Mouse (Mus musculus) midbrain, embryonic 16.5 days (tissue): Measurements from ENCODE around the gene 1700001C19Rik. TPM values are rescaled to one million over a fixed set of nuclear protein-coding genes. Genes with fewer than 3 reads are reported as not detected.

Source experiments
- ATAC-seq: fragments of 200-750 bp; cut with Nextera tagmentation; 2 replicates; pipeline ENCODE4 v1.8.0; 2017; ENCODE audit warnings: moderate TSS enrichment
- H3K27ac ChIP-seq: fragments of 300-500 bp; sonication (generic); 2 replicates; pipeline ENCODE4 v1.5.1; 2014; ENCODE audit warnings: mild to moderate bottlenecking, low read length, mixed read lengths
- H3K27me3 ChIP-seq: fragments of 300-500 bp; sonication (generic); 2 replicates; pipeline ENCODE4 v1.6.1; 2014; ENCODE audit warnings: low read depth, low read length, mixed read lengths; ENCODE audit not compliant: control insufficient read depth, insufficient read depth
- H3K36me3 ChIP-seq: fragments of 300-500 bp; sonication (generic); 2 replicates; pipeline ENCODE4 v1.6.1; 2014; ENCODE audit warnings: mild to moderate bottlenecking, low read length, moderate library complexity, mixed read lengths; ENCODE audit not compliant: control insufficient read depth, insufficient read depth
- H3K4me1 ChIP-seq: fragments of 300-500 bp; sonication (generic); 2 replicates; pipeline ENCODE4 v1.6.1; 2014; ENCODE audit warnings: mild to moderate bottlenecking, low read length, mixed read lengths; ENCODE audit not compliant: control insufficient read depth, insufficient read depth
- H3K4me2 ChIP-seq: fragments of 300-500 bp; sonication (generic); 2 replicates; pipeline ENCODE4 v1.6.1; 2014; ENCODE audit warnings: mild to moderate bottlenecking, low read length, mixed read lengths
- H3K4me3 ChIP-seq: fragments of 300-500 bp; sonication (generic); 2 replicates; pipeline ENCODE4 v1.5.1; 2014; ENCODE audit warnings: low read depth, mild to moderate bottlenecking, low read length, moderate library complexity, mixed read lengths
- H3K9ac ChIP-seq: fragments of 300-500 bp; sonication (generic); 2 replicates; pipeline ENCODE4 v1.6.1; 2014; ENCODE audit warnings: low read depth, low read length, mixed read lengths
- H3K9me3 ChIP-seq: fragments of 300-500 bp; sonication (generic); replicated peaks from 2 replicates; pipeline ENCODE4 v1.6.1; 2014; ENCODE audit warnings: mild to moderate bottlenecking, low read length, mixed read lengths; ENCODE audit not compliant: control insufficient read depth, poor library complexity, severe bottlenecking
- WGBS: fragments of 180-500 bp; shearing (Covaris S2); extraction: QIAGEN DNeasy Blood & Tissue Kit; methylation state at CpG from one replicate; pipeline ENCODE4 v1.1.7; 2014; 5-methylcytosine and 5-hydroxymethylcytosine counted together
- polyA plus RNA-seq: library from polyadenylated mRNA; unstranded; fragments of >200 nt; fragmentation: Nextera tagmentation; extraction: Ambion mirVana; gene quantifications from 2 replicates; pipeline ENCODE4 v1.2.1, GENCODE M21; 2015

The 1700001C19Rik gene
- polyA plus RNA-seq, 1 experiment from 2014 or later, result 0.46 TPM

DNA sequence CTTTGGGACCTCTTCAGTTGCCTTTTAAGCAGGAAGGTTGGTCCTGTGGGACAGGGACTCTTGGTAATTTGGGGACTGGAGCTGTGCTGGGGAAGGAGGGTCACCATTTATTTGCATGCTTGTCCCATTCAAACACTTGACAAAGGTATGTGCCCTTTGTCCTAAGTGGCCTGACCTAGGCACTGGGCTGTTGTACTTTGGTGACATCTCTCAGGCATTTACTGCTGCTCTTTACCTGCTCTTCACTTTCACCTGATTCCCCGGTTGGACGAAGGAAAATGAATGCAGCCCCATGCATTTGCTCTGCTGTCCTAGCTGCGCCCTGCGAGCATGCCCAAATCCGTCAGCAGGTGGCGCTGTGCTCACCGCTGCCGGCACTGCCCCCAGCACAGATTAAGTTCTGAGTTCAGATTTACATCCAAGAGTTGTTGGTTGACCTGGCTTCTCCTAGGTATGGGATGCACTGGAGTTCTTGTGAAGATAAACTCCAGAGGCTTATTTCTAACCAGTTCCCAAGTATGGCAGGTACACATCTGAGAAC lies 36.3 kb upstream of the 1700001C19Rik start:
- Histone ChIP-seq H3K9ac (no peak overlapping the region), H3K4me3 (no peak overlapping the region), H3K9me3 (no peaks in the 10 kb centered on the region), H3K27ac (no peak overlapping the region), H3K4me1 (no peaks in the 10 kb centered on the region; the same call in 1 of the 2 replicates), H3K36me3 (no peaks in the 10 kb centered on the region), H3K4me2 (no peak overlapping the region), H3K27me3 (peaks cover 3% of the 10 kb centered on the region)
- WGBS, result 21% methylated on average over 8 of the region's 8 CpGs
- no peak for ATAC-seq

DNA sequence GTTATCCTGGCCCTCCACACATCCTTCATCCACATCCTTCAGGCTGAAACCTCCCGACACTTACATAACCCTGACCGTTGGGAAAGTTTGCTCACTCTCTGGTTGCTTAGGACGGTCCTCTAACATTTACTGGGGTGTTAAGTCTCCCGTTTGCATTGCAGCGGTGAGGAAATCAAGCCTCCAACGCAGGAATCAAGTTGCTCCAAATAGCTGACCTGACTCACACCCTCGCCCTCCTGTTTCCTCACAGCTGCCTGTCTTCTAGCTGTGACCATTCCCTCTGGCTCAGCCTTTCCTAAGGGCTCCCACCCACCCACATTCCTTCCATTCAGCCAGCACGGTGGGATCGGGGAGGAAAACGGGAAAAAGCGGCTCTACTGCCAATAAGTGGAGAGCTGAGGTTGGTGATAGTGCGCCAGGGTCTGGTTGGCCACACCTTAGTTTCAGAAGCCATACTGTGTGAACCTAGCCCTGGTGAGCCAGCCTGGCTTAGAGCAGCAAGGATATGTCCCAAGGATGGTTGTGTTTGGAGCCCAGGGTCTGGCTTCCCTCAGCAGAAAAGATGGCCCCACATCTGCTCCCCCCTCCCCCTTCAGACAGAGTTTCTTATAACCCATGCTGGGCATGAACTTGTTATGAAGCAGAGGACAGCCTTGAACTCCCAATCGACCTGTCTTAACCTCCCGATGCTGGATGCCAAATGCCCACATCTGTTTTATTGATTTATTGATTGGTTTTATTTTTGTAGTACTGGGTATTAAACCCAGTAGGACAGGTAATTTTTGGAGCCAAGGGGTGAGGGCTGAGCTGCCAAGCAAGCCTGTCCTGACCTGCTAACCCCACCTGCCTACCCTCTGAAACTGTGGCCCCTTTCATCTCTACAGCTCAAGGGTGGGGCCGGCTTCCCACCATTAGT lies 35.5 kb upstream of the 1700001C19Rik start:
- Histone ChIP-seq H3K36me3 (no peaks in the 10 kb centered on the region), H3K27ac (no peak overlapping the region), H3K9me3 (no peaks in the 10 kb centered on the region), H3K4me2 (no peak overlapping the region), H3K27me3 (peaks cover 11% of the 10 kb centered on the region), H3K4me3 (no peak overlapping the region), H3K9ac (no peak overlapping the region), H3K4me1 (no peaks in the 10 kb centered on the region; the same call in 1 of the 2 replicates)
- 55% methylated on average over 15 of the region's 15 CpGs for WGBS
- no peak for ATAC-seq

- Histone ChIP-seq H3K4me3 (no peak overlapping the region), H3K27me3 (peaks cover 20% of the 10 kb centered on the region), H3K4me1 (no peaks in the 10 kb centered on the region; the same call in 1 of the 2 replicates), H3K9me3 (no peaks in the 10 kb centered on the region), H3K36me3 (no peaks in the 10 kb centered on the region), H3K9ac (no peak overlapping the region), H3K4me2 (no peak overlapping the region), H3K27ac (no peak overlapping the region)
- ATAC-seq, result no peak
- WGBS, result 73% methylated on average over 5 of the region's 5 CpGs
Measured at GRCm38 (mm10) chr17:47470686-47471085, 33.5 kb upstream of the 1700001C19Rik start.

- Histone ChIP-seq H3K4me1 (no peaks in the 10 kb centered on the region; the same call in 1 of the 2 replicates), H3K36me3 (no peaks in the 10 kb centered on the region), H3K4me3 (no peak overlapping the region), H3K4me2 (no peak overlapping the region), H3K27ac (no peak overlapping the region), H3K27me3 (peaks cover 20% of the 10 kb centered on the region), H3K9ac (no peak overlapping the region), H3K9me3 (no peaks in the 10 kb centered on the region)
- 87% methylated on average over 4 of the region's 4 CpGs for WGBS
- ATAC-seq, result no peak
Measured at GRCm38 (mm10) chr17:47470121-47470520, 32.9 kb upstream of the 1700001C19Rik start.

GRCm38 (mm10) chr17:47469642-47470041 lies 32.5 kb upstream of the 1700001C19Rik start:
- Histone ChIP-seq H3K4me3 (no peak overlapping the region), H3K27me3 (peaks cover 20% of the 10 kb centered on the region), H3K36me3 (no peaks in the 10 kb centered on the region), H3K9ac (no peak overlapping the region), H3K9me3 (no peaks in the 10 kb centered on the region), H3K4me2 (no peak overlapping the region), H3K4me1 (no peaks in the 10 kb centered on the region; the same call in 1 of the 2 replicates), H3K27ac (no peak overlapping the region)
- no peak for ATAC-seq
- 87% methylated on average over 4 of the region's 4 CpGs for WGBS

DNA sequence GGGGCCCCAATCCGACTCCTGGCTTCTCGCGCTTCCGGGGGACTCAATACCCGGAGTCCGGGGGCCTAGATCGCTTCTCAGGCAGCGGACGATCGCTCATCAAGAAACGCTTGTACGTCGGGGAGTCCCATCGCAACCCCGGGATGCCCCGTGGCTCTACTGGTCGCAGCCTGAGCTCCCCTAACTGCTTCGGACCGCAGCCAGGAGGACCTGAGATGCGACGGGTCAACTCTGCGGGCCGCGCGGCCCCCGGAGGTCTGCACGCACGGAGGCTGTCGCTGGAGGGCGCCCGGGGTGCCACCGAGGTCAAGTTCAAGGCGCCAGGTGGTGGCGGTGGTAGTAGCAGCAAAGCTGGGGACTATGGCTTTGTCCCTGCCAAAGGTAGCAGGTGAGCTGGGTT lies 31.3 kb upstream of the 1700001C19Rik start:
- no peak for ATAC-seq
- peak overlapping the region; percentile 23; the same call in 1 of the 2 replicates for H3K4me2 ChIP-seq
- 9% methylated on average over 34 of the region's 34 CpGs for WGBS
- H3K4me1 ChIP-seq, result no peaks in the 10 kb centered on the region; the same call in 1 of the 2 replicates
- H3K36me3 ChIP-seq, result no peaks in the 10 kb centered on the region
- H3K9ac ChIP-seq, result no peak overlapping the region
- no peak overlapping the region for H3K27ac ChIP-seq
- H3K4me3 ChIP-seq, result peak overlapping the region; percentile 4; the same call in 1 of the 2 replicates
- H3K27me3 ChIP-seq, result peaks cover 20% of the 10 kb centered on the region
- H3K9me3 ChIP-seq, result no peaks in the 10 kb centered on the region

DNA sequence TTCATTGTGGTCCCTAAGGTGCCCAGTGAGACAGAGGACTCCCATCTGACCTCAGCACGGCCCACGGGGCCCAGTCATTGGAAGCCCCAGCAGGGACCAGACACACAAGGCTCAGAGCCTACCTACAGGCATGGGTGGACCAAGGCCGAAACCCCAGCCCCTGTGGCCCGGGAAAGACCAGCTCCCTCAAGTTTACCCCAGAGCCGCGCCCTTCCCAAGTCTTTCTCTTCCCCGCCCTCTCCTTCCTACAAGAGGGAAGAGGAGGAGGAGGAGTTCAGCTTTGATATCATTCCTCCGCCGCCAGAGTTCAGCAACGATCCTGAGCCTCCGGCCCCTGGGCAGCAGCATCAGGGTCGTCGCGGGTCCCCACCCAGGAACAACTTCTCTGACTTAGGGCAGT lies 30.9 kb upstream of the 1700001C19Rik start:
- 0 out of 2 replicates have a peak, but pooled peaks have one; percentile 21 for ATAC-seq
- H3K27ac ChIP-seq, result no peak overlapping the region
- no peak overlapping the region for H3K9ac ChIP-seq
- 10% methylated on average over 12 of the region's 14 CpGs for WGBS
- H3K36me3 ChIP-seq, result no peaks in the 10 kb centered on the region
- H3K4me3 ChIP-seq, result peak overlapping the region; percentile 4; the same call in 1 of the 2 replicates
- no peaks in the 10 kb centered on the region; the same call in 1 of the 2 replicates for H3K4me1 ChIP-seq
- H3K4me2 ChIP-seq, result peak overlapping the region; percentile 23; the same call in 1 of the 2 replicates
- H3K27me3 ChIP-seq, result peaks cover 20% of the 10 kb centered on the region
- no peaks in the 10 kb centered on the region for H3K9me3 ChIP-seq

- 56% methylated on average over 11 of the region's 11 CpGs for WGBS
- Histone ChIP-seq H3K4me3 (no peak overlapping the region), H3K36me3 (no peaks in the 10 kb centered on the region), H3K9ac (no peak overlapping the region), H3K27me3 (peaks cover 20% of the 10 kb centered on the region), H3K4me2 (no peak overlapping the region), H3K4me1 (no peaks in the 10 kb centered on the region; the same call in 1 of the 2 replicates), H3K9me3 (no peaks in the 10 kb centered on the region), H3K27ac (no peak overlapping the region)
- ATAC-seq, result 0 out of 2 replicates have a peak, but pooled peaks have one; percentile 17
Measured at GRCm38 (mm10) chr17:47467659-47468058, 30.5 kb upstream of the 1700001C19Rik start.

GRCm38 (mm10) chr17:47466284-47466683 lies 29.1 kb upstream of the 1700001C19Rik start:
- H3K4me1 ChIP-seq, result no peaks in the 10 kb centered on the region; the same call in 1 of the 2 replicates
- WGBS, result 28% methylated on average over 9 of the region's 9 CpGs
- no peaks in the 10 kb centered on the region for H3K9me3 ChIP-seq
- H3K4me2 ChIP-seq, result no peak overlapping the region
- H3K9ac ChIP-seq, result no peak overlapping the region
- no peak overlapping the region for H3K27ac ChIP-seq
- ATAC-seq, result no peak
- H3K4me3 ChIP-seq, result no peak overlapping the region
- no peaks in the 10 kb centered on the region for H3K36me3 ChIP-seq
- H3K27me3 ChIP-seq, result peaks cover 20% of the 10 kb centered on the region
